Mouse (Mus musculus): ENCODE results near the gene Abcg4. TPM values are rescaled to one million over a fixed set of nuclear protein-coding genes. Genes with fewer than 3 reads are reported as not detected.

The Abcg4 gene
- polyA plus RNA-seq, 1 experiment from 2014 or later = 16.4 TPM

GRCm38 (mm10) chr9:44269077-44269476 lies 19.3 kb downstream of the Abcg4 start:
- Histone ChIP-seq H3K9ac (no peak overlapping the region), H3K4me1 (replicated peaks) (peaks cover 29% of the 10 kb centered on the region), H3K9me3 (replicated peaks) (no peaks in the 10 kb centered on the region), H3K4me3 (replicated peaks) (no peak overlapping the region), H3K27ac (replicated peaks) (peak overlapping the region; percentile 88; the same call in 1 of the 2 replicates), H3K4me2 (peak overlapping the region; percentile 97), H3K36me3 (replicated peaks) (peaks cover 15% of the 10 kb centered on the region), H3K27me3 (no peaks in the 10 kb centered on the region)
- ATAC-seq (ENCODE audit: insufficient read depth) = no peak
- 62% methylated on average over 3 of the region's 3 CpGs for WGBS (ENCODE audit: insufficient replicate concordance)

GRCm38 (mm10) chr9:44268432-44268831 lies 20.0 kb downstream of the Abcg4 start, which contains the start of gene Nlrx1:
Gene Nlrx1, minus strand, starts transcription at chr9:44268599.
- Histone ChIP-seq H3K4me3 (replicated peaks) (peak within 1 kb of the TSS; percentile 66), H3K4me1 (replicated peaks) (peaks cover 29% of the 10 kb centered on the region), H3K9me3 (replicated peaks) (no peaks in the 10 kb centered on the region), H3K27ac (replicated peaks) (peak within 1 kb of the TSS; percentile 88), H3K4me2 (peak within 1 kb of the TSS; percentile 97), H3K9ac (peak within 1 kb of the TSS; percentile 77), H3K36me3 (replicated peaks) (peaks cover 12% of the 10 kb centered on the region), H3K27me3 (no peaks in the 10 kb centered on the region)
- 19% methylated on average over 6 of the region's 6 CpGs for WGBS (ENCODE audit: insufficient replicate concordance)
- peak; percentile 69 for ATAC-seq (ENCODE audit: insufficient read depth)

- ATAC-seq (ENCODE audit: insufficient read depth) = peak; percentile 83
- Histone ChIP-seq H3K4me3 (replicated peaks) (peak overlapping the region; percentile 66), H3K27ac (replicated peaks) (peak overlapping the region; percentile 88), H3K9me3 (replicated peaks) (no peaks in the 10 kb centered on the region), H3K4me2 (peak overlapping the region; percentile 97), H3K4me1 (replicated peaks) (peaks cover 29% of the 10 kb centered on the region), H3K27me3 (no peaks in the 10 kb centered on the region), H3K36me3 (replicated peaks) (peaks cover 8% of the 10 kb centered on the region), H3K9ac (peak overlapping the region; percentile 77)
- 1% methylated on average over 27 of the region's 28 CpGs for WGBS (ENCODE audit: insufficient replicate concordance)
Measured at GRCm38 (mm10) chr9:44268027-44268360, 20.4 kb downstream of the Abcg4 start.

GRCm38 (mm10) chr9:44267319-44268026 lies 20.9 kb downstream of the Abcg4 start:
- 0 out of 2 replicates have a peak, but pooled peaks cover 4% of the 10 kb centered on the region for H3K36me3 ChIP-seq (replicated peaks)
- H3K27me3 ChIP-seq = no peaks in the 10 kb centered on the region
- ATAC-seq (ENCODE audit: insufficient read depth) = no peak

GRCm38 (mm10) chr9:44266478-44267226 lies 21.8 kb downstream of the Abcg4 start:
- Histone ChIP-seq H3K4me3 (replicated peaks) (peak overlapping the region; percentile 66; the same call in 1 of the 2 replicates), H3K27ac (replicated peaks) (0 out of 2 replicates have a peak overlapping the region, but pooled peaks have one; percentile 88), H3K4me2 (peak overlapping the region; percentile 97), H3K36me3 (replicated peaks) (0 out of 2 replicates have a peak, but pooled peaks cover 4% of the 10 kb centered on the region), H3K9ac (no peak overlapping the region), H3K4me1 (replicated peaks) (peaks cover 29% of the 10 kb centered on the region), H3K9me3 (replicated peaks) (no peaks in the 10 kb centered on the region), H3K27me3 (no peaks in the 10 kb centered on the region)
- no peak for ATAC-seq (ENCODE audit: insufficient read depth)
- WGBS (ENCODE audit: insufficient replicate concordance) = 64% methylated on average over 8 of the region's 8 CpGs

More at GRCm38 (mm10) chr9:44267319-44268026, 20.9 kb downstream of the Abcg4 start:
- Histone ChIP-seq H3K9ac (peak overlapping the region; percentile 77), H3K4me1 (replicated peaks) (peaks cover 29% of the 10 kb centered on the region), H3K27ac (replicated peaks) (peak overlapping the region; percentile 88), H3K9me3 (replicated peaks) (no peaks in the 10 kb centered on the region), H3K4me3 (replicated peaks) (peak overlapping the region; percentile 66), H3K4me2 (peak overlapping the region; percentile 97)
- WGBS (ENCODE audit: insufficient replicate concordance) = 8% methylated on average over 23 of the region's 23 CpGs

- Histone ChIP-seq H3K9me3 (replicated peaks) (no peaks in the 10 kb centered on the region), H3K4me2 (no peak overlapping the region), H3K9ac (no peak overlapping the region), H3K4me1 (replicated peaks) (peaks cover 10% of the 10 kb centered on the region; the same call in 1 of the 2 replicates), H3K27ac (replicated peaks) (no peak overlapping the region), H3K27me3 (no peaks in the 10 kb centered on the region), H3K36me3 (replicated peaks) (0 out of 2 replicates have a peak, but pooled peaks cover 4% of the 10 kb centered on the region), H3K4me3 (replicated peaks) (no peak overlapping the region)
- 71% methylated on average over 14 of the region's 14 CpGs for WGBS (ENCODE audit: insufficient replicate concordance)
- no peak for ATAC-seq (ENCODE audit: insufficient read depth)
Measured at GRCm38 (mm10) chr9:44261388-44261787, 27.0 kb downstream of the Abcg4 start.

- WGBS (ENCODE audit: insufficient replicate concordance) = 49% methylated on average over 10 of the region's 10 CpGs
- Histone ChIP-seq H3K9me3 (replicated peaks) (no peaks in the 10 kb centered on the region), H3K9ac (no peak overlapping the region), H3K4me1 (replicated peaks) (peaks cover 22% of the 10 kb centered on the region; the same call in 1 of the 2 replicates), H3K4me2 (no peak overlapping the region), H3K27me3 (no peaks in the 10 kb centered on the region), H3K27ac (replicated peaks) (peak overlapping the region; percentile 51), H3K4me3 (replicated peaks) (no peak overlapping the region), H3K36me3 (replicated peaks) (0 out of 2 replicates have a peak, but pooled peaks cover 4% of the 10 kb centered on the region)
- no peak for ATAC-seq (ENCODE audit: insufficient read depth)
Measured at GRCm38 (mm10) chr9:44259014-44259413, 29.4 kb downstream of the Abcg4 start.

GRCm38 (mm10) chr9:44256213-44256612 lies 32.2 kb downstream of the Abcg4 start:
- peaks cover 4% of the 10 kb centered on the region; the same call in 1 of the 2 replicates for H3K27me3 ChIP-seq
- H3K9ac ChIP-seq = no peak overlapping the region
- no peak for ATAC-seq (ENCODE audit: insufficient read depth)
- 74% methylated on average over 8 of the region's 8 CpGs for whole genome bisulfite sequencing (ENCODE audit: insufficient replicate concordance)
- H3K4me2 ChIP-seq = no peak overlapping the region
- no peak overlapping the region for H3K4me3 ChIP-seq (replicated peaks)
- H3K9me3 ChIP-seq (replicated peaks) = no peaks in the 10 kb centered on the region
- H3K27ac ChIP-seq (replicated peaks) = peak overlapping the region; percentile 38; the same call in 1 of the 2 replicates
- no peaks in the 10 kb centered on the region for H3K36me3 ChIP-seq (replicated peaks)
- H3K4me1 ChIP-seq (replicated peaks) = peaks cover 20% of the 10 kb centered on the region; the same call in 1 of the 2 replicates

GRCm38 (mm10) chr9:44255136-44255521 lies 33.3 kb downstream of the Abcg4 start:
- 66% methylated on average over 6 of the region's 6 CpGs for whole genome bisulfite sequencing (ENCODE audit: insufficient replicate concordance)
- Histone ChIP-seq H3K4me2 (no peak overlapping the region), H3K27ac (replicated peaks) (peak overlapping the region; percentile 38; the same call in 1 of the 2 replicates), H3K4me3 (replicated peaks) (no peak overlapping the region), H3K9ac (no peak overlapping the region), H3K9me3 (replicated peaks) (no peaks in the 10 kb centered on the region), H3K36me3 (replicated peaks) (no peaks in the 10 kb centered on the region), H3K4me1 (replicated peaks) (peaks cover 26% of the 10 kb centered on the region), H3K27me3 (peaks cover 7% of the 10 kb centered on the region; the same call in 1 of the 2 replicates)
- no peak for ATAC-seq (ENCODE audit: insufficient read depth)

GRCm38 (mm10) chr9:44254508-44255135 lies 33.8 kb downstream of the Abcg4 start:
- Histone ChIP-seq H3K36me3 (replicated peaks) (no peaks in the 10 kb centered on the region), H3K27me3 (peaks cover 12% of the 10 kb centered on the region; the same call in 1 of the 2 replicates), H3K27ac (replicated peaks) (no peak overlapping the region), H3K4me1 (replicated peaks) (peaks cover 32% of the 10 kb centered on the region), H3K9me3 (replicated peaks) (no peaks in the 10 kb centered on the region), H3K4me2 (no peak overlapping the region), H3K4me3 (replicated peaks) (no peak overlapping the region), H3K9ac (no peak overlapping the region)
- WGBS (ENCODE audit: insufficient replicate concordance) = 48% methylated on average over 5 of the region's 5 CpGs
- ATAC-seq (ENCODE audit: insufficient read depth) = no peak
